Mouse (Mus musculus): Measurements from ENCODE around the gene C2cd6.

- TF ChIP-seq CTCF (IDR thresholded peaks at IDR 0.05; ENCODE audit: borderline replicate concordance, insufficient read depth, low read length) = peak; percentile 64; the same call in 1 of the 2 replicates
- TF ChIP-seq POLR2A (IDR thresholded peaks at IDR 0.05; ENCODE audit: low read depth, low read length) = no peak
These were observed 26.7 kb downstream of the C2cd6 start for GRCm38 (mm10) chr1:59067976-59068375.
